Mouse (Mus musculus) thymus, adult 2 months (tissue): Measurements from ENCODE around the gene Cd28. TPM values are rescaled to one million over a fixed set of nuclear protein-coding genes. Genes with fewer than 3 reads are reported as not detected.

ENCODE experiments used
- DNase-seq: peaks from one replicate; pipeline ENCODE4 v3.0.0; 2021
- H3K27ac ChIP-seq: fragments of 200-500 bp; 2 replicates; pipeline ENCODE4 v1.5.1; 2012; ENCODE audit warnings: low read length, control low read depth; ENCODE audit not compliant: control insufficient read depth, insufficient read depth
- H3K27me3 ChIP-seq: fragments of 200-500 bp; 2 replicates; pipeline ENCODE4 v1.6.1; 2012; ENCODE audit warnings: mild to moderate bottlenecking, low read length, moderate library complexity, mixed read lengths; ENCODE audit not compliant: control insufficient read depth, insufficient read depth
- H3K36me3 ChIP-seq: fragments of 200-500 bp; 2 replicates; pipeline ENCODE4 v1.6.1; 2012; ENCODE audit warnings: mild to moderate bottlenecking, low read length, moderate library complexity; ENCODE audit not compliant: control insufficient read depth, insufficient read depth
- H3K4me1 ChIP-seq: fragments of 200-500 bp; replicated peaks from 2 replicates; pipeline ENCODE4 v1.6.1; 2012; ENCODE audit warnings: low read length; ENCODE audit not compliant: control insufficient read depth, insufficient read depth
- H3K4me3 ChIP-seq: fragments of 200-500 bp; 2 replicates; pipeline ENCODE4 v1.5.1; 2012; ENCODE audit warnings: mild to moderate bottlenecking, low read length, control low read depth, moderate library complexity; ENCODE audit not compliant: control insufficient read depth, insufficient read depth
- CTCF ChIP-seq: fragments of 200-500 bp; IDR thresholded peaks from 2 replicates; pipeline ENCODE4 v1.5.1; 2012; ENCODE audit warnings: mild to moderate bottlenecking, control low read depth, low read length, moderate library complexity, borderline replicate concordance; ENCODE audit not compliant: control insufficient read depth, poor library complexity, insufficient read depth; ENCODE audit errors: extremely low read depth
- POLR2A ChIP-seq: fragments of 200-500 bp; IDR thresholded peaks from 2 replicates; pipeline ENCODE4 v1.6.1; 2012; ENCODE audit warnings: mild to moderate bottlenecking, low read length, control low read depth, moderate library complexity; ENCODE audit not compliant: control insufficient read depth, poor library complexity, insufficient read depth; ENCODE audit errors: extremely low read depth
- WGBS: fragments of 180-500 bp; shearing (Covaris S2); methylation state at CpG from one replicate; pipeline ENCODE4 v1.1.7; 2018; 5-methylcytosine and 5-hydroxymethylcytosine counted together
- polyA plus RNA-seq: library from polyadenylated mRNA; depleted of rRNA; stranded (reverse); fragments of >200 nt; gene quantifications from 2 replicates; pipeline ENCODE4 v1.2.3, GENCODE M21; 2012

The Cd28 gene
- polyA plus RNA-seq, 1 experiment = 58.4 TPM

DNA sequence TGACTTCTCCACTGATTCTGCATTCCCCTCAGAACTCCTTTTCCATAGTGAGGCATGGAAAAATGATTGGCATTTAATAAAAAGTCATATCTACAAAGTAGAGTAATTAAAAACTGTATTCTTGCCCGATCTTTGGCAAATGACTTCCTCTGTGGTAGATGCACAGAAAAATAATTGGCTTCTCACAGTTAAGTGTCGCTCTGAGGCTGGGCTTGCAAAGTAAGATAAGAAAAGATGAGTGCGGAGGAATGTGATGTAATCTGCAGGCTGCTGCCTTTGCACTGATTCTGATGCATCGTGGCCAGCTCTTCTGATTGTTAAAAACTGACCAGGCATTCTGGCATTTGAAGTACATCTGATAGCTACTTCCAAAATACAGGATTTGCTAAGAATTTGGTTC is 32.3 kb downstream of the Cd28 start:
- TF ChIP-seq CTCF (no peak), POLR2A (no peak)
- Histone ChIP-seq H3K27ac (no peak overlapping the region; the same call in 1 of the 2 replicates), H3K4me3 (peak overlapping the region; percentile 9; the same call in 1 of the 2 replicates), H3K27me3 (no peaks in the 10 kb centered on the region), H3K36me3 (peaks cover 33% of the 10 kb centered on the region), H3K4me1 (peaks cover 9% of the 10 kb centered on the region)
- DNase-seq = no peak
- 3% methylated on average over 4 of the region's 4 CpGs for WGBS

DNA sequence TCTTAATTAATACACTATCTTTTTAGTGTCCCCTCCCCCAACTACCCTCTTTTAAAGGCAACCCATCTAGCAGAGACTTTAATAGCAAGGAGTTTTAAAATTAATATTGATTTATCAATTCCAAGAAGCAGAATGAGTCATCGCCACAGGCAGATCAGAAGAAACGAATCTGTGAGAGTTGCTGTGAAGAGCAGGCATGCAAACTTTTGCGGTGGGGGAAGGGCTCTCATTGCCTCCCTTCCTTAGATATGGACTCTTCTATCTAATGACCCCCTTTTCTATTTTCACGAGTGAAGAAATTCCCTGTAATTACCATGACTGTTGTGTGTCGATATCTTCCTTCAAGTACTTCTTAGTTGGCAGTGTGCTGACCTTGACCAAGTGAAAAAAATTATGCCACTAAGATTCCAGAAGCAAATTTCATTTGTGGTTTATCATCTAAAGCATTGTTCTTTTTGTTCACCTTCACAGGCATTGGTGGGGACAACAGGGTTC is 32.8 kb downstream of the Cd28 start:
- DNase-seq = no peak
- peaks cover 33% of the 10 kb centered on the region for H3K36me3 ChIP-seq
- peak overlapping the region; percentile 29; the same call in 1 of the 2 replicates for H3K4me3 ChIP-seq
- H3K4me1 ChIP-seq = peaks cover 12% of the 10 kb centered on the region
- H3K27me3 ChIP-seq = no peaks in the 10 kb centered on the region
- TF ChIP-seq CTCF (no peak), POLR2A (no peak)
- 62% methylated on average over 5 of the region's 5 CpGs for WGBS
- H3K27ac ChIP-seq = peak overlapping the region; percentile 31; the same call in 1 of the 2 replicates

DNA sequence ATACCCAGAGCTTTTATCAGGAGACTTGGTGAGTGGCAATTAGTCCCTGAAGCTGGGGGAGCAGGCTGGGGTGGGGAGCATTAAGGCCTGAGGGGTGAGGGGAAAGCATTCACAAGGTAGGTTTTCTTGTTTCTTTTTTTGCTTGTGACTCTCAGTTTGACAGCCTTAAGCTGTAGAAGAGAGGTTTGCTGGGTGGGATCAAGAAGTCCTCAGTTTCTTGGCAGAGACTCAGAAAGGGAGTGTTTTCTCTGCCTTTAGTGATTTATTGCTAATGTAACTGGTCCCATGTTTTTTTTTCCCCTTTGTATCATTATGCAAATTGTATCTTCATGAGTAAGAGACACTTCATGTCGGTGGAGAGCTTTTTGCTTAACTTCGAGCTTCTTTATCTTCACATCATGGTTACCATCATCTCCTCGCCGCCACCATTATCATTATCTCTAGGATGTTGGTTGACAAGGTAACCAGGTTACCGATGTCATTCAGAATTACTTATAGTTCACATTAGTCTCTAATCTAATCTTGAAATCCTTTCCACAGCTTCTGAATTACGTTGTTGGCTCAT is 33.7 kb downstream of the Cd28 start:
- TF ChIP-seq CTCF (no peak), POLR2A (no peak)
- peak overlapping the region; percentile 37; the same call in 1 of the 2 replicates for H3K27ac ChIP-seq
- H3K27me3 ChIP-seq = no peaks in the 10 kb centered on the region
- 85% methylated on average over 6 of the region's 6 CpGs for WGBS
- H3K36me3 ChIP-seq = peaks cover 33% of the 10 kb centered on the region
- H3K4me1 ChIP-seq = peaks cover 12% of the 10 kb centered on the region
- no peak overlapping the region for H3K4me3 ChIP-seq
- no peak for DNase-seq

DNA sequence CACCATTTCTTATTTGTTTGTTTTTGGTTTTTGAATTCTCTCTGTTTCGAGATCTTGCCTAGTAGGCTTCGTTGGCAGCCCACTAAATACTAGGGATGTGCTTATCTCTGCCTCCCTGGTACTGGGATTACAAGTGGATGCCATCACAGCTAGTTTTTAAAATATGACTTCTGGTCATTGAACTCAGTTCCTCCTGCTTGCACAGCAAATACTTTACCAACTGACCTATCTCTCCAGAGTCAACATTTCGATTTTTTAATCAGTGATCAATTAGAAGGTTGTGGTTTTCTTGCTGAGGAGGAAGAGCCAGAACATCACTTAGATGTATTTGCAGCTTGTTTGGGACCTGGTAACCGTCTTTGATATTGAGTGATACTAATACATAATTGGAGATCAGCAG is 34.4 kb downstream of the Cd28 start:
- 91% methylated on average over 4 of the region's 4 CpGs for WGBS
- no peak overlapping the region for H3K27ac ChIP-seq
- H3K4me3 ChIP-seq = no peak overlapping the region
- no peaks in the 10 kb centered on the region for H3K27me3 ChIP-seq
- no peak for TF ChIP-seq POLR2A
- no peak for TF ChIP-seq CTCF
- DNase-seq = no peak
- peaks cover 33% of the 10 kb centered on the region for H3K36me3 ChIP-seq
- peaks cover 11% of the 10 kb centered on the region for H3K4me1 ChIP-seq

DNA sequence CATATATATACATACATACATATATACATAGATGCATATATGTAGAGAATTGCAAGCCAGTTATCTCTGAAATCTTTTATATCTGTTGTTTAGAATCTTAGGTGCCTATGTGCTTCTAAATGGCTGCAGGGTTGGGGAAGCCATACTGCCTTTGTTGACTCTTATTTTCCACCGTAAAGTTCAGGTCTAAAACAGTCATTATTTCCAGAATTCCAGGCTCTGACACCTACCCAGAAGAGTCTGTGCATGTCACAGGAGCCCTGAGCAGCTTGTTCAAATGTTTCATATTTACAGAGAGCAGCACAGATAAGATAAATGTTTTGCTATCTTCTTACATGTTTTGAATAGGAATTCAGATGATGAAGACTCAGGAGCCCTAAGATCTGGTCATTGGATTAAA is 36.4 kb downstream of the Cd28 start:
- no peak overlapping the region for H3K4me3 ChIP-seq
- WGBS = 82% methylated on average over 1 of the region's 1 CpGs
- TF ChIP-seq CTCF (no peak), POLR2A (no peak)

DNA sequence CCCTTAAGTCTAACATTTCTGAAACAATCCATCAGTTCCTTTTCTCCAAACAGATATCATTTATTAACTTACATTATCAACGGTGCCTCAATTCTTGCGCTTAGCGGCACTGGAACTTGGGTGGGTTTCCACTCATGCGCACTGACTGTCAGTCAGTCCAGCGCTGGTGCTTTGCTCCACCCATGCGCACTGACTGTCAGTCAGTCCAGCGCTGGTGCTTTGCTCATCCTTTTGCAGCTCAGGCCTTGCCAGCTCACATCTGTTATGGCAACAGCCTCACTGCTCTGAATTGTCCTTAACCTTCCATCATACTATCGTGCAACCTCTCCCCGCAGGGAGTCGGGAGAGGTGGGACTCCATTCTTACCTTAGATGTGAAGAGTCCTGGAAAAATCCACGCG is 37.4 kb downstream of the Cd28 start:
- no peak for TF ChIP-seq CTCF
- no peak for TF ChIP-seq POLR2A
- Histone ChIP-seq H3K4me3 (no peak overlapping the region), H3K4me1 (peaks cover 11% of the 10 kb centered on the region), H3K27me3 (no peaks in the 10 kb centered on the region), H3K36me3 (peaks cover 33% of the 10 kb centered on the region), H3K27ac (peak overlapping the region; percentile 8; the same call in 1 of the 2 replicates)
- 91% methylated on average over 12 of the region's 12 CpGs for WGBS
- no peak for DNase-seq

More for the DNA sequence above, 36.4 kb downstream of the Cd28 start:
- peaks cover 33% of the 10 kb centered on the region for H3K36me3 ChIP-seq
- no peaks in the 10 kb centered on the region for H3K27me3 ChIP-seq
- H3K4me1 ChIP-seq = peaks cover 11% of the 10 kb centered on the region
- H3K27ac ChIP-seq = no peak overlapping the region
- no peak for DNase-seq
